Mouse (Mus musculus) adipocyte (in vitro differentiated cells): ENCODE results near the gene Olfr107.

ENCODE experiments used
- DNase-seq: peaks from one replicate; pipeline ENCODE4 v3.0.0-alpha.2; 2016; ENCODE audit warnings: low spot score

Gene Olfr107

DNA sequence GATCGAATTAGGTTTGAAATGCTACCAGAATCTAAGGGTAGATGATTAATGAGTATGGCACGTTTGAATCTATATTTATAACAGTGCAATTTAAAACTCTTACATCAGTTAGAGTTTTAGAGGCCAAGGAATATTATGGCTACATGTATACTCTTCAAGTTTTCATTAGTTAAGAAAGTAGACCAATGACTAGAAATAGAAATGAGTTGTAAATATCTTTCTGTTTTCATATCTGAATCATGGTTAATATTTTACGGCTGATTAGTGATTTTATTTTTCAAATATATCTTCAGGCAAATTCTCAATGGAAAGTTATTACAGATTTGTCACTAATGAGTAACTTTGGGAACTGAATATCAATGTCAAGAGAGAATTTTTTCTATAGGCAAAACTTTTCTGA, at the start of gene Olfr107:
Olfr107 (plus strand) TSS at position 301 of the 400 bp plus-strand sequence.
- no peak for DNase-seq

DNA sequence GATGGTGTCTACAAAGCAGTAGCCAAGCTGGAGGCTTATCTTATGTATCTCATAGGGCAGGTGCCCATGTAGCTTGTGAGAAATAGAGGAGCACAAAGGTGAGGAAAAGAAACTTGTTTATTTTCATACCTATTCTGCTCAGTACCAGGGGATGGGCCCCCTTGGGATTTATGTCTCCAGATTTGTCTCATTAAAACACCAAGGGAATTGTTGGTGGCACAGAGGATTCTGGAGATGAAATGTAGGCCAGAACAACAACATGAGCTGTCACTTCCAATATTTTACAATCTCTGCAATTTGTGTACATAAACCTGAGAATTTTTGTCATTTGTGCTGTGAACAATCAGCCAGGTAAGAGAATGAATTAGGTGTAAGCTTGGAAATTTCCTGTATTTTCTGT, 39.7 kb upstream of the Olfr107 start, which contains the start of gene Olfr104-ps:
Olfr104-ps (plus strand) TSS at position 301 of the 400 bp plus-strand sequence.
- no peak for DNase-seq

DNA sequence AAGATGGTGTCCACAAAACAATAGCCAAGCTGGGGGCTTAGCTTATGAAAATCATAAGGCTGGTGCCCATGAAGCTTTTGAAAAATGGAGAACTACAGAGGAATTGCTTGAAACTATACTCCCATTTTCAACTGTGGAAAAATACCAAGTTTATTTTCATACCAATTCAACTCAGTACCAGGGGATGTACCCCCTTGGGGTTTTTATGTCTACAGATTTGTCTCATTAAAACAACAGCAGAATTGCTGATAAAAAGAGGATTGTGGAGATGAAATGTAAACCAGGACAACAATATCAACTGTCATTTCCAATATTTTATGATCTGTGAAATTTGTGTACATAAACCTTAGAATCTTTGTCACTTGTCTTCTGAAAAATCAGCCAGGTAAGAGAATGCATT, 20.3 kb upstream of the Olfr107 start, which contains the start of gene Olfr105-ps:
Olfr105-ps (plus strand) TSS at position 301 of the 400 bp plus-strand sequence.
- no peak for DNase-seq

DNA sequence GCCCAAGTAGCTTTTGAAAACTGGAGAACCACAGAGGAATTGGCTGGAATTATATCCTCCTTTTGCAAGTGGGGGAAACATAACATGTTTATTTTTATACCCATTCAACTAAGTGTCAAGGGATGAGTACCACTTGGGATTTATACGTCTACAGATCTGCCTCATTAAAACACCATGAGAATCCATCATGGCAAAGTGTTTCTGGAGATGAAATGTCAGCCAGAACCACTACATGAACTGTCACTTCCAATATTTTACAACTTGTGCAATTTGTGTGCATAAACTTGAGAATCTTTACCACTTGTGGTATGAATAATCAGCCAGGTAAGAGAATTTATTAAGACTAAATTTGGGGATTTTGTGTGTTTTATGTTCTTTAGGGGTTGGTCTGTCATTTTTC, 8.9 kb upstream of the Olfr107 start, which contains the start of gene Olfr106-ps:
Olfr106-ps (plus strand) TSS at position 301 of the 400 bp plus-strand sequence.
- no peak for DNase-seq

DNA sequence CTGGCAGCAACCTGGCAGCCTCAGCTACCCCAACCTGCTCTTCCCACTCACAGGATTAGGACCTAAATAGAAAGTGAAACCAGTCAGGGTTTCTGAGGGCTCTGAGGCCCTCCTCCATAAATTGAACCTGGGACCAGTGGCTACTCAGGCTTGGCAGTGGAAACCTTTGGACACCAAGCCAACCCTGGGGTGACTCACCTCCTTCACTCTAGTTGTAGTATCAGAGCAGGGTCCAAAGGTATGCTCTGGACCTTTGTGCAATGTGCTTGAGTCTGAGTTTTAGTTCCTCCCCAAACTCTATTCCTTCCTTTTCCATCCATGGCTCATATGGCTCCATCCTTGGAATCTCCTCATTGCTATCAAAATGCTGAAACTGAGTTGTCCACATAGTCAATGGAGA, 14.4 kb downstream of the Olfr107 start:
- DNase-seq = no peak

DNA sequence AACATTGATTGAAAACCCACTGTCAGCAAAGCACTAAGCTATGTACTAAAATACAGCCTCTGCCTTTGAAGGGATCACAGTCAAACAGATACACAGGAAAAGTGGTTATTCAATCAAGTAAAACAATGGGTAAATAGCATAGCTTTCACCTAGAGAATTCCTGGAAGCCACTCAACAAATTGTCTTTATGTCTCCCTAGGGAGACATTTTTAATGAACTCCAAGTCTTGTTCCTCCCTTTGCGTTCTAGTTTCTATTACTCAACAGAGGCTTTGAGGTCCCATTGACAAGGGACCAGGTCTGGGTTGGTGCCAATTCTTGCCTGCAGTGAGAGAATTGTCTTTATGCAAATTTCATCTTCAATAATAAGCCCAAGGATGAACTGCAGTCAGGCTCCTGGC, 46.2 kb downstream of the Olfr107 start, which contains the start of gene Olfr108:
Olfr108 (plus strand) TSS at position 301 of the 400 bp plus-strand sequence.
- DNase-seq = no peak
